Comparison of ENCODE assay signal across 21 mouse cellular contexts in genomic region chr13:40123868-40124267, GRCm38 (mm10).
DNase-seq lines count a peak whose midpoint lies in the region; ATAC-seq lines count a peak whose summit lies in the region.
"Had no signal": no experiment of that assay in that cellular context is flagged by ENCODE, and none has a peak within 500 bp of the region (broad histone marks: within the 10 kb centered on the region; RNA-seq: fewer than 3 reads in every experiment).

No protein-coding gene starts in this region.

- no peak overlapping the region for H3K4me2 ChIP-seq in liver, embryonic 12.5 days

- H3K36me3 ChIP-seq in liver, embryonic 12.5 days: no peaks in the 10 kb centered on the region
- H3K36me3 ChIP-seq: G1E had no signal

- no peak for ATAC-seq in liver, embryonic 12.5 days
- ATAC-seq: activated CD4-positive, CD25-positive, alpha-beta regulatory T cell, adult 4 months; CD4-positive, CD25-positive, alpha-beta regulatory T cell, adult 4 months; Patski had no signal

- no peaks in the 10 kb centered on the region for H3K4me1 ChIP-seq in liver, embryonic 12.5 days

- DNase-seq in heart, adult 11 months: peak; percentile 29
- no peak for DNase-seq in heart, postnatal 36 days
- DNase-seq in fat pad, adult 2 months (ENCODE audit: extremely low read depth, low read depth, low spot score): peak; percentile 69
- DNase-seq in gonadal fat pad, adult 2 months (ENCODE audit: low read depth): peak; percentile 62
- DNase-seq in thymus, postnatal 36 days: no peak
- DNase-seq: adrenal gland, adult 2 months; adrenal gland, adult 8-10 months; adrenal gland, postnatal 10 days; adrenal gland, postnatal 14 days; adrenal gland, postnatal 25 days; adrenal gland, postnatal 36 days; B cell, adult 2 months; cerebellum, adult 11 months; cerebellum, adult 11-12 months; cerebellum, adult 18-20 months had no signal

- 44% methylated on average over 2 of the region's 2 CpGs for WGBS in liver, embryonic 12.5 days (ENCODE audit: insufficient replicate concordance)

- intact Hi-C loops in heart, postnatal 36 days (cut with DNase I): no loop called here

- H3K9ac ChIP-seq in liver, embryonic 12.5 days: no peak overlapping the region

- no peak overlapping the region for H3K4me3 ChIP-seq in liver, embryonic 12.5 days

- H3K9me3 ChIP-seq in liver, embryonic 12.5 days (replicated peaks): no peaks in the 10 kb centered on the region

- H3K27me3 ChIP-seq in liver, embryonic 12.5 days (replicated peaks): no peaks in the 10 kb centered on the region
- H3K27me3 ChIP-seq: CH12.LX, Patski had no signal

- H3K27ac ChIP-seq in liver, embryonic 12.5 days: no peak overlapping the region

Comparison
In these comparisons a context has a peak if more than half of its experiments do, and no peak if none do; other contexts are left out.
1. DNase-seq: peak in heart, adult 11 months (single experiment), fat pad, adult 2 months (single experiment) and gonadal fat pad, adult 2 months (single experiment); none in heart, postnatal 36 days (0 of 2) and thymus, postnatal 36 days (0 of 2).